Mouse (Mus musculus) cerebellum, postnatal 10 days (tissue): ENCODE data around the gene Gli1.
"Not testable (repeated sequence)": the region's sequence is repeated elsewhere in the genome, so short reads cannot be mapped to it uniquely, and the experiment has no call there.

Experiments
- DNase-seq, 2 experiments: peaks; one replicate each; pipeline ENCODE4 v3.0.0; 2021; ENCODE audit warnings: mixed read lengths in 2 of 2

Gli1 gene

DNA sequence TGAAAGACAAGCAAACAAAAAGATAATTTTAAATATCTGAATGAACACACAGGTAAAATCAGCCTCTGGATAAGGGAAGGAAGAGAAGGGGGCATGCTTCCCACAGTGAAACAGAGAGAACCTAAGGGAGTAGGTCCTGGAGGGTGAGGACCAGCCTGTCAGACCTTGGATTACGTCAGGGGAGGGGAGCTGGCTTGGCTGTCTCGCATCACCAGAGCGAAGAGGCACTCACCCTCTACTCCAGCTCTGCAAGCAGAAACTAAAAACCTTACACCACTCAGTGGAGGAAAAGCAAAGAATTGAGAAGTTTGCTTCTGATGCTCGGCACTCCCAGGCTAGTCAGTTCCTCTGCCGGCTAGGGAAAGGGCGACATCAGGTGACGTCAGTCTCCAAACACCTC lies 21.8 kb downstream of the Gli1 start:
- no peak for DNase-seq

DNA sequence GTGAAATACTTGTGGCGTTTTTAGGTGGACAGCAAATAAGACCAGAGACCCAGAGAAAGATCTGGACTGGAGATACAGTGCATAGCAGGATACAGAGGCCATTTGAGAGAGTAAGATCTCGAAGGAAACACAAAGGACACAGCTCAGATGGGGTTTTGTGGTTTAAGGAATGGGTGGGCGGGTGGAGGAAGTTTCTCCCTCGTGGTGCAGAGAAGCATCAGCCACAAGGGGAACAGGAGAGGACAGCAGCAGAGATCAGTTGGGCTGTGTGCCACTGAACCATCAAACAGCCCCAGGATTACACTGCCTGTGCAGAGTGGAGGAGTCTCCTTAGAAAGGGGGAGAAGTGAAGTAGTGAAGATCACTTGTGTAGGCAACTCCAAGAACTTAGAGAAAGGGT lies 23.8 kb downstream of the Gli1 start:
- no peak for DNase-seq

- DNase-seq: no peak
These were observed 24.5 kb downstream of the Gli1 start for GRCm38 (mm10) chr10:127317277-127317676.

DNA sequence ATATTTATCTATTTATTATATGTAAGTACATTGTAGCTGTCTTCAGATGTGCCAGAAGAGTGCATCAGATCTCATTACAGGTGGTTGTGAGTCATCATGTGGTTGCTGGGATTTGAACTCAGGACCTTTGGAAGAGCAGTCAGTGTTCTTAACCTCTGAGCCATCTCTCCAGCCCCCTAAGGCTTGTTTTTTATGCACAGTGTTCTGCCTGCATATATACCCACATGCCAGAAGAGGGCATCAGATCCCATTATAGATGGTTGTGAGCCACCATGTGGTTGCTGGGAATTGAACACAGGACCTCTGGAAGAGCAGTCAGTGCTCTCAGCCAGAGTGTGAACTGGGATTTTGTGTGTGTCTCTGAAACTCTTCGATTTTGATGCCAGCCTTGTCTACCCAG lies 26.8 kb downstream of the Gli1 start:
- DNase-seq: not testable (repeated sequence)

GRCm38 (mm10) chr10:127313516-127313915 lies 28.3 kb downstream of the Gli1 start:
- DNase-seq: not testable (repeated sequence)

GRCm38 (mm10) chr10:127312858-127313257 lies 28.9 kb downstream of the Gli1 start:
- no peak for DNase-seq

DNA sequence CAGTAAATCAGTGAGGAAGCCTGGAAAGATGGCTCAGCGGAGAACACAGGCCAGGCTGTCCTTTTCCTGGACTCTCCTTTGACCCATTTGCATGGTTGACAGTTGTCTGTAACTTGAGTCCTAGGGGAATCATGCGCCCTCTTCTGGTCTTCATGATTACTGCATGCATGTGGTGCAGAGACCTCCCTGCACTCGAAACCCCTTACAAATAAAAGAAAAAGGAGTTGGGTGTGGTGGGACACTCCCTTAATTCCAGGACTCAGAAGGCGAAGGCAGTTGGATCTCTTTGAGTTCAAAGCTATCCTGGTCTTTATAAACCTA lies 29.5 kb downstream of the Gli1 start:
- peak; percentile 93 for DNase-seq

GRCm38 (mm10) chr10:127311476-127312355 lies 30.1 kb downstream of the Gli1 start, which contains the start of gene Mars:
TSS of gene Mars (minus strand) at chr10:127311786.
- DNase-seq: peak; percentile 93 to 95

DNA sequence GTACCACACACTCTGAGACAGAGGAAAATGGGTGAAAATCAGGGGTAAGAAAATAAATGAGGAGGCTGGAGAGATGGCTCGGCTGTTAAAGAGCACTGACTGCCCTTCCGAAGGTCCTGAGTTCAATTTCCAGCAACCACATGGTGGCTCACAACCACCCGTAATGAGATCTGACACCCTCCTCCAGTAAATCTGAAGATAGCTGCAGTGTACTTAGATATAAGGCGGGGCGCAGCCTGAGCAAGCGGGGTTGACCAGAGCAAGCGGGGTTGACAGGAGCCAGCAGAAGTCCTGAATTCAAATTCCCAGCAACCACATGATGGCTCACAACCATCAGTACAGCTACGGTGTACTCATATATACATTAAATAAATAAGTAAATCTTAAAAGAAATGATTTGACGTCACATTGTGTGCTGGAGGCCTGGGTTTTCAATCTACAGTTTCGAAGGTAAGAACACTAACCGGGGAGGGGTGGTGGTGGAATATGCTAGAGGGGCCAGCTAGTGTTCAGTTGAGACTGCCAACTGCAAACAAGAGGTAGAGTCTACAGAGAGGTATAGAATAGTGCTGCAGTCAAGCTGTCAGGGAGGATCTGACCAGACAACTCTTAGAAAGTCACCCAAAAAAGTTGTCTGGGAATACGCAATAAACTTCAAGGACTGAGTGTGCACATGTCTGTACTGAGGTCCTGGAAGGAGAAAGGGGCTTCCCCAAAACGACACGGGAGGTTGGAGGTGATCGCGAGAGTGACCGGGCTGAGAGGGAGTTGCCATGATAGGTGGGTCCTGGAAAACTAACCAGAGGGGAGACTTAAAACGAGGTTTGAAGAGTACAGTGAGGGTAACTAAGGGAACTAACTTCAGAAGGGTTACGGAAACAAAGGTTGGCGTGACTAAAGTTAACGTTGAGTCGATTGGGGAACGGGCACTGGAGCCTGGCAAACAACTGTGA lies 31.0 kb downstream of the Gli1 start:
- peak in 1 of 2 experiments; percentile 60 for DNase-seq

GRCm38 (mm10) chr10:127309167-127309566 lies 32.6 kb downstream of the Gli1 start:
- DNase-seq: not testable (repeated sequence)

DNA sequence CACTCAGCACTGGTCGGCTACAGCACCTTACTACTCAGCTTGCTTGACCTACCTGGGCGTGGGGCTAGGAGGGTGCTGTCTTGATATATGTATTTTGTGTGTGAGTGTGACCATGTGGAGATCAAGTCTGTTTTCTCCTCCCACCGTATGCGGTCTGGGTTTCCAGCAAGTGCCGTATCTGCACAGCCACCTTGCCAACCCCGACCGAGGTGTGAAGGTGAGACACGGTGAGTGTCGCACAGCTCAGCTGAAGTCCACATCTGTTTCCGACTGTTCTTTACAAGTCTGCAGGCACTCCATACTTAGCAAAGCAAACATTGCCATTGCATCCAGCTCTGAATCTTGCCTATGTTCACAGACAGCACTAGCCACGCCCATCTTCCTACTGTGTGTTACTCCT lies 38.6 kb downstream of the Gli1 start:
- no peak for DNase-seq

DNA sequence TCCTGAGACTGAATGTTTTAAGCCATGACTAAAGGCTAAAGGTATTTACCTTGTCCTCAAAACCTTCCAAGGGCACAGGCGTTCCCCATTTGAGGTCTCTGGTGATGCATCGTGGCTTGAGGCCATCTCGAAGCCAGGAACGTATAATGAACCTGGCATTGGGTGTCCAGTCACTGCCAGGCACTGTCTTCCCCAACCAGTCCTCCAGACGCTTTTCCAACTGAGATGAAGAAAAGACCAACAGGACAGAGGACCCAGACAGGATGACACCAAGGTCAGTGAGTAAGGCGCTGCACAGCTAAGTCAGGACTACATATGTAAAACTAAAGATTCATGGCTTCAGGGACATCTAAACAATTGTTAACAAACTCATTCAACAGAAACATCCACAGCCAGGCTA lies 41.4 kb downstream of the Gli1 start:
- DNase-seq: no peak

GRCm38 (mm10) chr10:127297015-127297871 lies 44.5 kb downstream of the Gli1 start:
- DNase-seq: no peak

DNA sequence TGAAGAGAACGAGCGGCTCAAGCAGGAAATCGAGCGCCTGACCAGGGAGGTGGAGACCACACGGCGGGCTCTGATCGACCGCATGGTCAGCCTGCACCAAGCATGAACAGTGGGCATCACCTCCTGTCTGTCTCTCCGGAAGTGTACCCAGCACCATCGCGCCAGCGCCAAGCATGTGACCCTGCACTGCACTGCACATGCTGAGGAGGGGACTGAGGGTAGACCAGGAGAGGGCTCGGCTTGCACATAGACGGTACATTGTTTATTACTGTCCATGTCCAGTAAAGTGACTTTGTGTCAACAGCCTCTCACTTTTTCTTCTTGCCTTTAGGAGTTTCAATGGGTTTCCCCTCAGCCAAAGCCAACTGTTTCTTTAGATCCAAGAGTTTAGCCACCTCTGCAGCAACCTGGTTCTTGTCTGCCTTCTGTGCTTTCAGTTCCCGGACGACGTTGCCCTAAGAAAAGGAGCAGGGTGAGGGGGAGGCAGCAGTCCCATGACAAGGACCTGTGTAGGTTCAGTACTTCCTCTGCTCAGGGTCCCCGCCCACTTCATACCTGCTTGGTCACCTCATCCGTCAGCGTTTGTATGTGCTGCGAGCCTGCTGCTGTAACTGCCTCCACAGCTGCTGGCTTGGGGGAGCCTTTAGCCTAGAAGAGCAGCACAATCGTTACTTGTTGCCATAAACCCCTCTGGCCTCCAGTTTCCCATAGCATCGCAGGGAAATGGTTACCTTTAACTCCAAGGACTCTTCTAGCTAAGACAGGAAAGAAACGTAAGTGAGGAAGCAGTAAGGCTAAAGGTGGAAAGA lies 45.6 kb downstream of the Gli1 start:
- DNase-seq: no peak

DNA sequence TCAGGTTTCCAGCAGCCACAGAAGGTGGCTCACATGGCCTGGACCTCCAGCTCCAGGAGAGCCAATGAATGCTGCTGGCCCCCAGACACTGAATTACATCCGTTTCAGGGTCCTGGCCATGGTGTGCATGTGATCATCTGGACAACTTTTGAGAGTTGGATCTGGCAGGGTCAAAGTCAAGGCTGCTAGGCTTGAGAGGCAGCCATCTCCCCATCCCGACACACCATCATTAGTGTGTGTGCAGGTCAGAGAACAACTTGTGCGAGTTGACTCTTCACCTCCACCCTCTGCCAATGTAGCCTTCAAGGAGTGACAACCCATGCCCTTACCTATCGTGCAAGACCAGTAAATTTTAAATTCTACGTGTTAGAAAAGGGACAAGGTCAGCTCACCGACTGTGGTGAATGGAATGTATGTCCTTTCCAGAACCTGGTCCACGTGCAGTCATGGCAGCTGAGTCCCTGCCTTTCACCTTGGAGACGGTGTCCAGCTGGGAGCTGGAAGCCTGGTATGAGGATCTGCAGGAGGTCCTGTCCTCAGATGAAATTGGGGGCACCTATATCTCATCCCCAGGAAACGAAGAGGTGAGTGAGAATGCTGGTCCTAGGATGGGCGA lies 46.8 kb downstream of the Gli1 start:
- no peak for DNase-seq

- no peak for DNase-seq
These were observed 48.1 kb downstream of the Gli1 start for GRCm38 (mm10) chr10:127293590-127294113.

DNA sequence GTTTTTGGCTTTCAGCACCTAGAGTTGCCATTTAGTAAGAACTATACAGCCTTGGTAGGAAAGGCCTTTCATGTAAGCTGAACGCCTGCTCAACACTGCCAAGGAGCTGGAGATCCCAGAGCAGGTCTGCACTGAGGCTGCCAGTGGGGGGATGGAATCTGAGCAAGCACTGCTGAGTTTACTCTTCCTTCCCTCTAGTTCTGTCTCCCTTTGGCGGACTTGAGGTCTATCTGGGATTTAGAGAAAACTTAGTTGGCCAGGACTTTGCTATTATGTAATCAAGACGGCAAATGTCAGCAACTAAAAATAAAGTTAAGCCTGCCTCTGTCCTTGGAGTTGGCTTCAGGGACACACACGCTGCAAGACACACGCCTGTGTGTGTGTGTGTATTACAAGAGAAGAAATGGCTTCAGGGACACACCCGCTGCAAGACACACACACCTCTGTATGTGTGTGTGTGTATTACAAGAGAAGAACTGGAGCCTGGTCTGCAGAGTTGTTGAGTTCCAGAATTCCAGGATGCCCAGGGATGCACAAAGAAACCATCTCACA lies 48.7 kb downstream of the Gli1 start:
- DNase-seq: no peak

- DNase-seq: no peak
These were observed 49.7 kb downstream of the Gli1 start for GRCm38 (mm10) chr10:127291881-127292638.

DNA sequence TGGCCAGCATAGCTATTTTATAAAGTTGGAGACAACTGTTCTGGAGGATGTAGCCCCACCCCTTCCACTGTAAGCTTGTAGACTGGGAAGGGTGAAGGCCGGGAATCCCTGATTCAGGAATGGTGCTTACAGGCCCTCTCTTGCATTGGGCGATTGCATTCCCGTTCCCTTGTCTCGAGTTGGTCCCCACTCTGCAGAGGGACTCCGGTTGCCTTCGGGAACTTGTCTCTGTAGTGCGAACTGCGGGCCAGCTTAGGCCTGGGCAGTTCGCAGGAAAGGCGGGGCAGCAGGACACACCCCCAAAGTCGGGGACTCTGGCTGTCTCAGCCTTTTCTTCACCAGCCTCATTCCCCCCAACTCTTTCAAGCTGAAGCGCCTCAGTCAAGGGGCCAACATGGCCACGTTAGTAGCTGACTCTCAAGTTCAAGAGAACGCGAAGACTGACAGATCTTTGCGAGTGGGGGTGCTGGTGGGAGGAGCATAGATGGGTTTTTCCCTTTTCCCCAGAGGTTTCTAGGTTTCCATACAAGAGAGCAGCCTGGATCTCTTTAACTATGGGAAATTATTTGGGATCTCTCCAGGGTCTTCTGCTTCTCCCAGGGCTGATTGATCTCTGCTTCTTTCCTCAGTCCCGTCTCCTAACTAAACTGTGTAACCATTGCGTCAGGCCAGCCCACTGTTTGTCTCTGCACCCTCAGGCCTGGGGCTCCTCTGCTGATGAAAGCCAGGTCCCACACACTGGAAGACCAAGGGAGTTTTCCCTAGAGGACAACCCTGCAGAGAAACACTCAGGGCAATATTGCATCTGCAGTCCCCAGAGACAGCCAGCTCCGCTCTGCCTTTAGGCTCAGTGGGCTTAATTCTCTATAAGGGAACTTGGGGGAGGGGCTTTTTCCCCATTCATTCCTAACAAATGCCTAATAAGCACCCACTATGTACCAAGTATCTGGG lies 50.6 kb downstream of the Gli1 start:
- peak in 1 of 2 experiments; percentile 63 for DNase-seq
